Mouse (Mus musculus) heart, postnatal 10 days (tissue): ENCODE results near the gene Aacs. TPM values are rescaled to one million over a fixed set of nuclear protein-coding genes. Genes with fewer than 3 reads are reported as not detected.
"Not testable (repeated sequence)": the region's sequence is repeated elsewhere in the genome, so short reads cannot be mapped to it uniquely, and the experiment has no call there.

Experiments used
- DNase-seq, 2 experiments: peaks; one replicate each; pipeline ENCODE4 v3.0.0; 2021
- intact Hi-C: fragments of 180-260 bp; cut with DNase I; formaldehyde crosslinking; loops from one replicate; pipeline ENCODE4 v1.15.1; 2025
- total RNA-seq, 2 experiments: library from RNA; stranded (reverse); gene quantifications; 2 replicates each; pipeline ENCODE4 v1.2.3; 2021

Aacs gene
- 1 to 10 TPM; 4.8 to 5.0 TPM for total RNA-seq

GRCm38 (mm10) chr5:125475601-125476285 lies at the start of gene Aacs:
Gene Aacs, plus strand, starts transcription at chr5:125475814.
- intact Hi-C loops = loop anchor here (1.0 kb wide), 1 partner anchor 10 kb away; no protein-coding TSS in a partner anchor
- peak; percentile 98 to 99 for DNase-seq

GRCm38 (mm10) chr5:125426343-125426742 lies 49.3 kb upstream of the Aacs start:
- peak; percentile 29 to 54 for DNase-seq

GRCm38 (mm10) chr5:125432324-125432723 lies 43.3 kb upstream of the Aacs start:
- not testable (repeated sequence) for DNase-seq
- intact Hi-C loops = loop anchor here (2.0 kb wide), 1 partner anchor 24 kb away; no protein-coding TSS in a partner anchor

More at GRCm38 (mm10) chr5:125426343-125426742, 49.3 kb upstream of the Aacs start:
- intact Hi-C loops = no loop called here

- peak; percentile 93 to 95 for DNase-seq
- intact Hi-C loops = loop anchor here (2.0 kb wide), 1 partner anchor 25 kb away; no protein-coding TSS in a partner anchor
These were observed 41.7 kb upstream of the Aacs start, which contains the start of gene Dhx37 for GRCm38 (mm10) chr5:125433793-125434337. Gene Dhx37, minus strand, starts transcription at chr5:125434121.

GRCm38 (mm10) chr5:125434347-125434746 lies 41.3 kb upstream of the Aacs start:
- DNase-seq, intact Hi-C loops: not testable (repeated sequence)

- peak; percentile 25 to 32 for DNase-seq
- intact Hi-C loops = no loop called here
These were observed 34.9 kb upstream of the Aacs start for GRCm38 (mm10) chr5:125440583-125441233.

- peak; percentile 66 for DNase-seq
- intact Hi-C loops = no loop called here
These were observed 34.1 kb upstream of the Aacs start, which contains the start of gene Bri3bp for GRCm38 (mm10) chr5:125441234-125442114. Gene Bri3bp, plus strand, starts transcription at chr5:125441568.

GRCm38 (mm10) chr5:125442136-125442995 lies 33.2 kb upstream of the Aacs start:
- intact Hi-C loops = no loop called here
- DNase-seq = peak; percentile 29 to 44

GRCm38 (mm10) chr5:125443335-125443734 lies 32.3 kb upstream of the Aacs start:
- intact Hi-C loops = no loop called here
- DNase-seq = no peak

- no peak for DNase-seq
- intact Hi-C loops = no loop called here
These were observed 31.7 kb upstream of the Aacs start for GRCm38 (mm10) chr5:125443915-125444314.

- no peak for DNase-seq
- intact Hi-C loops = no loop called here
These were observed 31.1 kb upstream of the Aacs start for GRCm38 (mm10) chr5:125444554-125444953.

GRCm38 (mm10) chr5:125446344-125446743 lies 29.3 kb upstream of the Aacs start:
- no peak for DNase-seq
- intact Hi-C loops = no loop called here

- intact Hi-C loops = no loop called here
- peak; percentile 65 to 80 for DNase-seq
These were observed 27.6 kb upstream of the Aacs start for GRCm38 (mm10) chr5:125448026-125448425.

GRCm38 (mm10) chr5:125448631-125449030 lies 27.0 kb upstream of the Aacs start:
- intact Hi-C loops = no loop called here
- no peak for DNase-seq

GRCm38 (mm10) chr5:125449306-125449705 lies 26.3 kb upstream of the Aacs start:
- intact Hi-C loops = no loop called here
- no peak for DNase-seq

- no peak for DNase-seq
- intact Hi-C loops = no loop called here
These were observed 23.0 kb upstream of the Aacs start for GRCm38 (mm10) chr5:125452573-125452972.

GRCm38 (mm10) chr5:125456100-125456499 lies 19.5 kb upstream of the Aacs start:
- no peak for DNase-seq
- intact Hi-C loops = no loop called here

- DNase-seq = no peak
These were observed 18.1 kb upstream of the Aacs start for GRCm38 (mm10) chr5:125457538-125457937.

GRCm38 (mm10) chr5:125460574-125460973 lies 15.0 kb upstream of the Aacs start:
- DNase-seq = no peak
- intact Hi-C loops = no loop called here

More at GRCm38 (mm10) chr5:125457538-125457937, 18.1 kb upstream of the Aacs start:
- intact Hi-C loops = no loop called here
